Mouse (Mus musculus) kidney, adult 8-10 months (tissue): Measurements from ENCODE around the gene Wdr27.
"Not testable (repeated sequence)": the region's sequence is repeated elsewhere in the genome, so short reads cannot be mapped to it uniquely, and the experiment has no call there.

Source experiments
- DNase-seq, 2 experiments: peaks; one replicate each; pipeline ENCODE4 v3.0.0; 2022

The Wdr27 gene

DNA sequence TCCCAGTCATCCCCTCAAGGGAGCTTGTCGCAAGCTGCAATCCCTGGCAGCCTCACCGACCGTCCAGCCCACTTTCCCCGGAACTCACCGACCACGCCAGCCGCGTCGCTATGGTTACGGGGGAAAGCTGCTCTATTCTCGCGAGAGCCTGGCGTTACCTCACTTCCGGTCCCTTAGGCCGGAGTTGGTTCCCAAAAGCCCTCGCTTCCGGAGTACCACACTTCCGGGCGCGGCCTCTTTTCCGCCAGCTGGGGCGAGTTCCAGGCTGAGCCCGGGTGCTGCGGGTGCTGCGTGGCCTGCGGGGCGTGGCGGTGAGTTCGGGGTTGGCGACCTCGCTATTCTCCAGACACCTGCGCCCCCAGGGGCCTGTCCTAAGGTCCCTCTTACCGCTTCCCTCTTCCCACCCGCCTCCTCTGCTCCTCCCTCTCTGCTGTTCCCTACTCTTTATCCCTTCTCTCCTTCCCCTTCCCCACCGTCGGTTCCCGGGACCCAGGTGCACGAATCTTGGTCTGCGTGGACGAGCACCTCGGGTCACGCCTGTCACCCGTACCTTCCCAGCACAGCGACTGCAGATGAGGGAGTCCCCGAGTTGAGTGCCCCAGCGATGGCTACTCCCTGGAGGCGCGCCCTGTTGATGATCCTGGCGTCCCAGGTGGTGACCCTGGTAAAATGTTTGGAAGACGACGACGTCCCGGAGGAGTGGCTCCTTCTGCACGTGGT lies at the start of gene Wdr27, which contains the start of gene 1600012H06Rik:
Gene Wdr27, minus strand, starts transcription at position 150 of the 720 bp plus-strand sequence.
Gene 1600012H06Rik, plus strand, starts transcription at position 176 of the 720 bp plus-strand sequence.
- DNase-seq, result peak; percentile 98

DNA sequence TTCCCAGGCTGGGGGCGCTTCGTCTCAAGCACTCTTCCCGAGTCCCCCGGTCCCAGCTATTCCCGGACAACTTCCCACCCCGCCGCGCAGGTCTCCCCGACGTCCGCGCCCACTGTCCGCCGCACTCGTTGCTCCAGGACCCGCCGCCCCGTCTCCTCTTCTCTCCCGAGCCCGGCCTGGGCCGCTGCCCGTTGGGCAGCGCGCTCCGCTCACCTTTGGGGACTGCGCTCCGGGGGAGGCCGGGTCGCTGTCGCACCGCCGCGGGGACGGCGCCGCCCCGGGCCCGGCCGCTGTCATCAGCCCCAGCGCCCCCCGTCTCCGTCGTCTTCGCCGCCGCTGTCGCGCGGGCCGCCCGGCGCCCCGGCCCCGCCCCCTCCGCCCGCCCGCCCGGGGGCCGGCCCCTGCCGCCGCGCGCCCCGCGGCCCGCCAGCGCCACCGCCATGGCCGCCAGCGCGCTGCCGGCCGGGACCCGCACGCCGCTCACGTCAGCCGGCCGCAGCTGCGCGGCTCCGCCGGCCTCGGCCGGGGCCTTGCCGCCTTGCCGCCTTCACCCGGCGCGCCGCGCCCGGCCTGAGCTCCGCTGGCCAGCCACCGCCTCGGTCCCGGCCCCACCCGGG lies 49.7 kb upstream of the Wdr27 start:
- DNase-seq, result not testable (repeated sequence)

DNA sequence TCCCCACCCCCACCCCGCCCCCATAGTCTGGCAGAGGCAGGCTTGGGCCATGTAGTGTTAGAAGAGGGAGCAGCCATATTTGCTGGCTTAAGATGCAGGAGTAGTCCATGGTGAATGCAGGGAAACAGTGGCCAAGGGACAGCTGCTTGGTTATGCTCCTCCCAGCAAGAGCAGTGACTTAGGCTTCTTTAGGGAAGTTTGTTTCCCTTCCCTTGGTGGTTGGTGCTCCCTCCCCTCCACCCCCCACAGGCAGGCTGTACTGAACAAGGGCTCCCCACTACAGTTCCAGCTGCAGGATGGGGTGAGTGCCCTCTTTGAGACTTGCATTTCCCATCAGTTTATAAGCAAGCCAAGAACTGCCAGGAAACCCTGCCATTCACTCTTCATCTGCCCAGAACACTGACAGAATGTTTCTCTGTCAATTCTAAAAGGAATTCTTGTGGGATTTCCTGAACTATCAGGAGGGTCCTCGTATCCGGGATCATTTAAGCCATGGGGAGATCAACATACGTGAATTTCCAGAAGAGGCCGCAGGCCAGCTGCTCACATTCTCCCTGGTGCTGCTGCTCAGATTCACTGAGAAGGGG lies 47.3 kb upstream of the Wdr27 start:
- DNase-seq, result peak in 1 of 2 experiments; percentile 0

DNA sequence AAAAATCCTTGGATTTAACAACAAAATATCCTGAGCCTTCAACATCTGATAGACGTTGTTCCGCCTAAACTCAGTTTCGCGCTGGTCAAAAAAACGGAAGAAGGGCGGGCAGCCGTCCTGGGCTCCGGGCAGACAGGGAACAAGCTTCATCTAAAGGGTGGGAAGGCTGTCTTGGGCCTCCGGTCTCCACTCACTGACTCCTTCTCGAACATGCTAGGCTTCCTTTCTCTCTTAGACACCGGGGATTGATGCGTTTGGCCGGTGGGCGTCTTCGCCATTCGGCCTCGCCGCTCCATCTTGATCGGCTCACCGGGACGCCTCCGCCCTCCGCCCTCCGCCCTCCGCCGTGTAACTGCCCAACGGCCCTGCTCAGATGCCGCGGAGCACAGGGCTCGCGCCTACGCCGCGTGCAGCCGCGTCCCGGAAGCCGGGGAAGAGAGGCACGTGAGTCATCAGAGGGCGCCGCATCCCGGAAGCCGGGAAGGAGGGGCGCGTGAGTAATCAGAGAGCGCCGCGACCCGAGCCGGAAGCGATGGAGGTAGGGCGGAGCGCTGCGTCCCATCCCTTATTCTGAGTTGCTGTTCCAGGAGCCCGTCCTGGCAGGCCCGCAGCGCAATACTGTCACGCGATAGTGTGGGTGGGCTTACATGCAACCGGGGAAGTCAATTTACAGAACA lies 35.5 kb upstream of the Wdr27 start, which contains the start of the genes 9030025P20Rik and Gm3417:
Gene 9030025P20Rik, plus strand, starts transcription at position 107 of the 677 bp plus-strand sequence.
Gene Gm3417, minus strand, starts transcription at position 429 of the 677 bp plus-strand sequence.
- not testable (repeated sequence) for DNase-seq

DNA sequence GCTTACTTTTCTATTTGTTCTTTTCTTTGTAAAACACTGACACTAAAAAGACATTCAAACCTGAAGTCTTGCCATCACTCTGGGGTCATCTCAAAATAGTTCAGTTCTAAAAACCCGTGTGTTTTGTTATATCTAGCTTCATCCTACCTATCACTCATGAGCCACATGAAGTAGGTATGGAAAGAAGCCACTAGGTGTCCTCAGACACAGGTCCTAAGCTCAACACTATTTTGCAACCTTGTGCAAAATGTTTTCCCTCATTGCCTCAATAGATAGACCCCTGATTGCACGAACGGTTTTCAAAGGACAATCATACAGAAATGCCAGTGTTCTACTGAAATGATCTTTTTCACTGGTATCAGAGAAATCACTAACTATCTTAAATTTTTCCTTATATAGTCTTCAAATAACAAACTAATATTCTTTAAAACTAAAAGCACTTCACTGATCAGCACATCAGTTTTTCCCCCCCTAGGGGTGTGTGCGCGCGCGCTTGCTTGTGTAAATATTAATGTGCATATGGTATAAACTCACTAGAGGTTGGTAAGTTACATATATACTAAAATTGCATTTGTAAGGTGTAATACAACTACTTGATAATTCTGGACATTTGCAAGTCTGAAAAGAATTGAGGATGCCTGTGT lies 34.9 kb upstream of the Wdr27 start:
- not testable (repeated sequence) for DNase-seq

DNA sequence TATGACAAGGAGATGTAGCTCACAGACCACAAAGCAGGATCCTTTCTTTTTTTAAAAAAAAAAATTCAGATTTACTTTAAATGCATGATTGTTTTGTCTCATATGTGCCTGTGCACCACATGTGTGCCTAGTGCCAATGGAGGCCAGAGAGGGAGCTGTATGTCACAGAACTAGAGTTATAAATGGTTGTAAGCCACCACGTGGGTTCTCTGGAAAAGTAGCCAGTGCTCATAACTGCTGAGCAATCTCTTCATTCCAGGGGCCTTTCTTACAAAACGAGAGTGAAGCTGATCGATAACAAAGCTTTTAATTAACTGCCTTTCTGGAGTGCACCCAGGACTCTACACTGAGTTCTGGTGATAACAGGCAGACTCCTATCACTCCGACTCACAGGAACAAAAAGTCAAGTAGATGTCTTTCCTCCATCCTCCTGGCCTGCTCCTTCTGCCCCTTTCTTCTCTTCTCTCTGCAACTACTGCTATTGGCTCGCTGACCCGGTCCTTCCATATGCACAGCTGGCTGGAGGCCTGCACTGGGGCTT lies 25.5 kb upstream of the Wdr27 start:
- not testable (repeated sequence) for DNase-seq

DNA sequence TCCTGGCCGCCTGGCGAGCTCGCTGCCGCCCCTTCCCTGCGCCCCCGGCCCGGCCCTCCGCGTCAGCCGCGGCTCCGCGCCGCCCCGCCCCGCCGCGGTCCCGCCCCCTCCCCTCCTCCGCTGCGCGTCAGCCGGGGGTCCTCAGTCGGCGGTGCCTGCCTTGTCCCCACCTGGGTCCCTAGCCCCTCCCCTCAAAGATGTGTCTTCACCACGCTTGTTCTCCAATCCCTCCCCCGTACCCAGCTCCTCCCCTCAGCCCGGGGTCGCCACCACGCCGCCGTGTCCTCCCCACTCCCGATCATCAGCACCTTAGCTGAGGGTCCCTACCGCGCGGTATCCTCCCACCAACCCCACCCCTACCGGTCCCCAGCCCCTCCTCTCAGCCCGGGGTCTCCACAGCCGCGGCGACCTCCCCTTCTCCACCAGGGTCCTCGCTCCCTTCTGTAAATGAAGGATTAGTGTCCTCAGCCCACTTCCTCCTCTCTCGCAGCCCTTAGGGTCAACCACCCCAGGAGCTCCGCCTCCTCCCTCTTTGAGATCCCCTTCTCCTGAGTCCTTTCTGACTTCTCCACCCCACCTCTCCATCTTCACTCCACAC lies 18.7 kb upstream of the Wdr27 start:
- DNase-seq, result not testable (repeated sequence)

DNA sequence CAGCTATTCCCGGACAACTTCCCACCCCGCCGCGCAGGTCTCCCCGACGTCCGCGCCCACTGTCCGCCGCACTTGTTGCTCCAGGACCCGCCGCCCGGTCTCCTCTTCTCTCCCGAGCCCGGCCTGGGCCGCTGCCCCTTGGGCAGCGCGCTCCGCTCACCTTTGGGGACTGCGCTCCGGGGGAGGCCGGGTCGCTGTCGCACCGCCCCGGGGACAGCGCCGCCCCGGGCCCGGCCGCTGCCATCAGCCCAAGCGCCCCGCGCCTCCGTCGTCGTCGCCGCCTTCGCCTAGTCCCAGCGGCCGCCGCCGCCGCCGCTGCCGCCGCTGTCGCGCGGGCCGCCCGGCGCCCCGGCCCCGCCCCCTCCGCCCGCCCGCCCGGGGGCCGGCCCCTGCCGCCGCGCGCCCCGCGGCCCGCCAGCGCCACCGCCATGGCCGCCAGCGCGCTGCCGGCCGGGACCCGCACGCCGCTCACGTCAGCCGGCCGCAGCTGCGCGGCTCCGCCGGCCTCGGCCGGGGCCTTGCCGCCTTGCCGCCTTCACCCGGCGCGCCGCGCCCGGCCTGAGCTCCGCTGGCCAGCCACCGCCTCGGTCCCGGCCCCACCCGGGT lies 18.1 kb upstream of the Wdr27 start, which contains the start of gene Phf10:
Gene Phf10, minus strand, starts transcription at position 323 of the 606 bp plus-strand sequence.
- DNase-seq, result peak; percentile 25 to 29

DNA sequence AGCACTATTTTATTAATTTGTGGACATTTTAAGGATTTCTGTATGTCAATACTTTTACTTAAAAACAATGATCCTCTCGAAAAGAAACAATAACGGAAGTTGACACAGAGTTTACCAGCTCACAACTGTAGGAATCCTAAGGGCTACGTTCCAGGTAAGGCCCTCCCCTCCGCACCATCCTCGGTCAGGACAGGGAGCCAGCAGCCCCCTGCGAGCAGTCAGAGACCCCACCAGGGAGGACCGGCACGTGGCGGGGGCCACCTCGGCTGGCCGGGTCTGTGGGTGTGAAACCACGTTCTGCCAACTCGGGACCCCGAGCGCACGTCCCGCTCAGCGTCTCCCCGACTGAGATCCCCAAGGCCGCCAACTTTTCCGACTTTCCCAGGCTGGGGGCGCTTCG lies 17.6 kb upstream of the Wdr27 start:
- DNase-seq, result peak in 1 of 2 experiments; percentile 11

DNA sequence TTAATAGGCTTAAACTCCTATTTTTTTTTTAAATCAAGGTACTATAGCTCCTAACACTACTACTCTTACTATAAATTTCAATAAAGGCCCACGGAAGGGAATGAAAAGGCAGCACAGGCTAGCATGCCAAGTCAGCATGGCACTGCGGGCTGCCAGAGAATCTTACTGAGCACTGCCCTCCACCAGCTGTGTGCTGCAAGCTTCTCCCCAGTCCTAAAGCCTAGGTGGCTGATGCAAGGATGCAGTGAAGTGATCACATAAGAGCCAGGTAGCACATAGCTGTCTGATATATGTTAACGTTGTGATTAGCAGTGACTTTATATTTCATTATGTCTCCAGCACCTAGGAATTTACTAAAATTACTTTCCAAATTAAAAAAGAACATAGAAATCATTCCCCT lies 17.0 kb upstream of the Wdr27 start:
- DNase-seq, result no peak

DNA sequence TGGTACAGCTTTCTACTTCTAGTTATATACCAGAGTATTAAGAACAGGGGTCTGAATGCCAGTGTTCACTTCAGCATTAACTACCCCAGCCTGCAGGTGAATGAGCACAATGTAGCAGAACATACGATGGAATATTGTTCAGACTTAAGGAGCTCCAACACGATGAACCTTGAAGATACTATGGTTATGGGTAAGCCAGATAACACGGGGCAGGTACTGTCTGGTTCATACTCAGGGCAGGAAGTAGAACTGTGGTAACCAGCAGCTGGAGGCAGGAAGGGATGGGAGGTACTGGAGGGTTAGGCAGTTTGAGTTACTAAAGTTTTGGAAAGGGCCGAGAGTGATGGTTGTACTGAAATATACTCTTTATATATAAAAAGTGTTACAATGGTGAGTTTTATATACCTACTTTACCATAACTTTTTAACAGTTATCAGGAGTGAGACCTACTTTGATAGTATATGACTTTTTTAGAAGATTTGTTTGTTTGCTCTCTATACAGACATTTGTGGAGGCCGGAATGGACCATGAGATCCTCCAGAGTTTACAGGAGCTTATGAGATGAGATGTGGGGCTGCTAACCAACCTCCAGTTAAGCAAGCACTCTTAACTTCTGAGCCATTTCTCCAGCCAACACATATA lies 15.8 kb upstream of the Wdr27 start:
- DNase-seq, result no peak

DNA sequence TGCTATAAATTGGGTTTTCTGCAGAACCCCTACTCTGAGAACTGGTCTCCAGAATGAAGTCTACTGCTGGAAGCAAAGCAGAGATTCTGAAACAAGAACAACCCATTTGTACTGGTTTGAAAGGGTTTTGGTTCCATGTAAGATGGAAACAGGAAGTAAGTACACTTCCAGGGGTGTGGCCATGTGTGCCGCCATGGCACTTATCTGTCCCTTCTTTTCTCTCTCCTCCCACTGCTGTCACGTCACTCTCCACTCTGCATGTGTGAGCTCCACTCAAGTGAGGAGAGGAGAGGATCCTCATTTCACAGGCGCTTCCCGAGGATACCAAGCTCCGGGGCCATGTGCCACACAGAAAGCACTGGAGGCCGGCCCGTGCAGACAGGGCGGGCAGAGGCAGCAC lies 10.5 kb upstream of the Wdr27 start:
- no peak for DNase-seq

DNA sequence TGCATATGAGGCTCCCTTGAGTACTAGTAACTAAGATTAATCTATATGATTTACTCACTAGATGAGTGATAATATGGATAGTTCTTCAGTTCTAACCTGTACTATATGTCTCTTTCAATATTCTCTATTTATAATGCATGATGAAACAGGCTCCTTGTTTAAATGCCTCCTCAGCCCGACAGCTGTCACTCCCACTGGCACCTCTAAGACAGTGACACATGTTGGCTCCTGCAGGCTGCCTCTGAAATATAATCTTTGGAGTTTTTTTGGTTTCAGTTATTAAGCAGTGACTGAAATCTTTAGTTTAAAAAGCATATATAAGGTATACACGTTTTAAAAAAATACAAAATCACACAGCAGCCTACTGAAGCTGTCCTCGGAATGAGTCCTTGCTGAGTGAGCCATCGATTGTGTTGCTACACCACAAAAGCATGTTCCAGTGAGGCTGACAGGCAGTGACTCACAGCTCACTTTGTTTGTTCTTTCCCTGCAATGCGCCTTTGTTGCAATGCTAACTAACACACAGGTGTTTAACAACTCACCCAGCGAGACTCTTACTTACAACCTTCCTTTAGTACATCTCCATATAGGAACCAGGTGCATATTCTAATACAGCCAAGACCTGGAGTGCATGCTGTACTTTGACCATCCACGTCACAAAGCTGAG lies 6.3 kb upstream of the Wdr27 start:
- DNase-seq, result no peak

DNA sequence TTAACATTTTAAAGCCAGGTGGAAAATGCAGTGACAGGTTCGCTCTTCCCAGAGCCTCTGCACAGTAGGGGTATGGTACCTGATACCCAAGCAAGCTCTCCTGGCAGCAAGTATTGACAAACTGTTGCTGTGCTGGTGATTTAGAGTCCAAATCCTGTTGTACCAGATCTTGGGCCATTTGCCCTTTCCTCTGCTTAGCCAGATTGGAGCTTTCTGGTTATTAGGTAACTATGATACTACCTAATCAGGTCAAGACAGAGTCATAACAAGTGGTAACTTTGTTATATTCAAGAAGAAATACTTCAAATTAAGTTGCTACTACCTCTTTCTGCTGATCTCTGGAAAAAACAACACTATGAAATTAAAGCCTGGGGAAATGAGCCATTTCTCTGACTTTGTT lies 1.6 kb upstream of the Wdr27 start:
- DNase-seq, result no peak

DNA sequence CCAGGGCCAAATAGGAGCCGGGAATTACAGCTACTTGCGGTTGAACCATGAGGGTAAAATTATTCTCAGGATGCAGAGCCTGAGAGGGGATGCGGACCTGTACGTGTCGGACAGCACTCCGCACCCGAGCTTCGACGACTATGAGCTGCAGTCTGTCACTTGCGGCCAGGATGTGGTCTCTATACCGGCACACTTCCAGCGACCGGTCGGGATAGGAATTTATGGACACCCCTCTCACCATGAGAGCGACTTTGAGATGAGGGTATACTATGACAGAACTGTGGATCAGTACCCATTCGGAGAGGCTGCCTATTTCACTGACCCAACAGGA lies 736 bp upstream of the Wdr27 start:
- DNase-seq, result no peak

DNA sequence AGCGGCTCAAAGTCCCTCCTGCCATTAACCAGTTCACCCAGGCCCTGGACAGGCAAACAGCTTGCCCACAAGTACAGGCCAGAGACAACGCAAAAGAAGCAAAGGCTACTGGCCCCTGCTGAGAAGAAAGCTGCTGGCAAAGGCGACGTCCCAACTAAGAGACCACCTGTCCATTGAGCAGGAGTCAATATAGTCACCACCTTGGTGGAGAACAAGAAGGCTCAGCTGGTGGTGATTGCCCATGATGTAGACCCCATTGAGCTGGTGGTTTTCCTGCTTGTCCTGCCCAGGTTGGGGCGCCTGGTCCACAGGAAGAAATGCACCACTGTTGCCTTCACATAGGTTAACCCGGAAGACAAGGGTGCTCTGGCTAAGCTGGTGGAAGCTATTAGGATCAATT lies 777 bp downstream of the Wdr27 start:
- not testable (repeated sequence) for DNase-seq

DNA sequence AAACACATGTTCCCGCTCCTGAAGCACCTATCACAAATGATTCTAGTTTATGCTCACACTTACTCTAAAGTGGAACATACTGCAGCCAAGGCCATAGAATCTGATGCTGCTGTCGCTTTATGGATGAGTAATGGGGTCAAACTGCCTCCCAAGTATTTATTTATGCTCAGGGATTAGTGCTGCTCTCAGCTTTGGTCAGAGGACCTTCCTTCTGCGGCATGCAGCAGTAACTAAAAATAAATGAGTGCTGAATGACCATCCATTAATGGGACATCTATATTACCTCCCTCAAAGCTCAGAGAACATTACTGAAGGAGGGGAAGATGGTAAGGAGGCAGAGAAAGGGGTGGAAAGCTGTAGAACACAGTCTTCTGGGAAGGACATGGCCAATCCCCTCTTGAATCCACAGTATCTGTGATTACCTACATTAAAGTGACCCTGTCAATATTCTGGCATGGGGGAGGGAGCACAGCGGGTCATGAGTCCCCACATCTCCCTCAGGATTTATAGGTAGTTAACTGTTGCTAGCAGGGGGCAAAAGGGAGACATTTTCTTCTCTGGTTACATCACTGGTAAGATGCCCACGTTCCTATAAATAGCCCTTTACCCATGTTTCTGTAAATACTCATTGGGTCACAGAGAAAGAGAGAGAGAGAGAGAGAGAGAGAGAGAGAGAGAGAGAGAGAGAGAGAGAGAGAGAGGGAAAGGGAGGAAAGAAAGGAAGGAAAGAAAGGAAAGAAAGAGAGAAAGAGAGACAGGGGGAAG lies 6.9 kb downstream of the Wdr27 start:
- DNase-seq, result no peak

DNA sequence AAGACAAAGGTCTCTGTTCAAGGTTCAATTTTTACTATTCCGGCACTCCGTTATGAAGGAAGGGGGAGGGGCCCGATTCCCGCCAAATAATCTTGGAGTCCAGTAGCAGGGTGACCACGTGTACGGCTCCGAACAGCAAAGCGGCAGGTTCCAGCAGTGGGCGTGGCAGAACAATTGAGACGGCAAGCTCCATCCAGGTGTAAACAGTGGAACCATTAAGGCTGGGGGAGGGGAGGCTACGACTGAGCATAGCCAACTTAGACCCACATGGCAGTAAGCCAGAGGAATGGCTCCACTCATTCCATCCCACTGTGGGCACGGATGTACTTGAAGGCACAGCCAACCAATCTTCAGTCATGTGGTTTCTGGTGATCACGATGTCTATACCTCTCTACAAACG lies 7.7 kb downstream of the Wdr27 start:
- DNase-seq, result not testable (repeated sequence)

DNA sequence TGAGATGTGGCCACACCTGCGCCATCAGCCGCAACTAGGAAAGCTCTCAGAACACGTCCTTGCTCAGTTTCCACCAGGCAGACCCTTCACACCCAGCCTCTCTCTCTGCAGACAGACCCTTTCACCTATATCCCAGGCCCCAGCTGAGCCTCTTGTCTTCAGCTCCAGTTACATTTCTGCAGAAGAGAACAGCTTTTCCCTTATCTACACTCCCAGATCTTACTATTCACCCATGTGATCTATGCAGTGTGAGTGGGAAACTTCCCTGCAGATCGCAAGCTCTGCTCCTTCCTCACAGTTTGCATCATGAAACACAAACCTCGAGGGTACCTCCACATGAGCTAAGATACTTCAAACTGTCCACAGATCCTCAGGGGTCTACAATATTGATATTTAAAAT lies 11.5 kb downstream of the Wdr27 start:
- no peak for DNase-seq

DNA sequence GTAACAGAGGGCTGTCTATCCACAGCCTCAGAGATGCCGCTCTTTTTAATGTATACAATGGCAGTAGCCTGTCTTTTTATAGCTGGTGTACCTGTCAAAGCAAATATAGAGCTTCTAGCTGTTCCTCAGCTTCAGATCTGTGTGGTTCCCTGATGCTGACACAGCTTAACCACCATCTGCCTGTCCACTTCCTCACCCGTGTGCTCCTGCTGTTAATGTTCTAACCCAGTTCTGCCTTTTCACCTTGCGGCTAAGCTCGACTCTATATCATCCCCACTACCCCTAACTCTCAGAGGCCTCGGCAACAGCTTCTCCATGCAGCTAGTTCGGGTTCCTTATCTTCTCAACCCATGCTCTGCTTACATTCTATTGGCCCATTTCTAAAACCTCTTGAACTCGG lies 12.3 kb downstream of the Wdr27 start:
- no peak for DNase-seq
